Mouse (Mus musculus) layer of hippocampus, adult 9-11 months (tissue): ENCODE measurements around the gene Stk11.

ENCODE experiments used
- DNase-seq: peaks from one replicate; pipeline ENCODE4 v3.0.0; 2022

The Stk11 gene

DNA sequence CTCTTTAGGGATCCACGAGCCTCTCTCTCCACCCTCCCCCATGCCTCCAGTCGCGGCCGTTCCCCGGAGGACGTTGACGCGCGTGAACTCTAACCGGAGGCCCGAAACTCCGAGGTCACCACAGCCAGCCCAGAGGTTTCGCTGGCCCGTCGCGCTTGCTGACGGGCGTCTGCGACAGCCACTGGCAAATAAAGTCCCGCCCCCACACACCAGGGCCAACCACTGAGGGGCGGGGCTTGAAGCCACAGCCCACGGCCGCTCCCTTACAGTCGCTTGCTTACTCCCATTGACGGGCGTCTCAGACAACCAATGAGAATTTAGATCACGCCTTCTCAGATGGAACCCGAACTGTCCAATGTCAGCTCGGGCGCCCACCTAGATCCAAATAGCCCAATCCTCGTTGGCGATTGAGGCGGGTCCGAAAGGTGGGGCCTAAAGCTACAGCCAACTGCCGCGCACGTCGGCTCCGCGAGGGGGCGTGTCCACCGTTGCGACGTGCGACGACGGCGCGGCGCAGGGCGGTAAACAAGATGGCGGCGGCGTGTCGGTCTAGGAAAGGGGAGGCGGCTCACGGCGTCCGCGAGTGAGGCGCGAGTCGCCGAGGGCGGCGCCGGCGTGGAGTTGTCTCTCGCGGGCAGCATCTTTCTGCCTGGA lies at the start of gene Stk11:
Gene Stk11, plus strand, starts transcription at position 514 of the 654 bp plus-strand sequence.
- DNase-seq: peak; percentile 100

DNA sequence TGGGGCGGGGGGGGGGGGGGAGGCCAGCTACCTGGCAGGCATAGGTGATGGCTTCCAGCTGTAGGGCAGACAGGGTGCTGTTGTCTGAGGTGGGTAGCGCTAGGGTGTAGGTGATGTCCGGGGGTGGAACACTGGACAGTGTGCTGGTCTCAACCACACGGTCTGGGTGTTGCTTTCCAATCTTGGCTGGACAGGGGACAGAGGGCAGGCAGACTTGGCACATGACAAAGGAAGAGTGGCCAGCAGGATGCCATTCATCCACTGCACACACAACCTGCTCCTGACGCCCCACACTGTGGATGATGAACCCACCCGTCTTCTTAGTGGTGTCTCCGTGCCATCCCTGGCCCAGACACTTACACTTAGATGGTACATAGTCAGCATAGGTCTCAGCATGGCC lies 46.4 kb upstream of the Stk11 start:
- no peak for DNase-seq

DNA sequence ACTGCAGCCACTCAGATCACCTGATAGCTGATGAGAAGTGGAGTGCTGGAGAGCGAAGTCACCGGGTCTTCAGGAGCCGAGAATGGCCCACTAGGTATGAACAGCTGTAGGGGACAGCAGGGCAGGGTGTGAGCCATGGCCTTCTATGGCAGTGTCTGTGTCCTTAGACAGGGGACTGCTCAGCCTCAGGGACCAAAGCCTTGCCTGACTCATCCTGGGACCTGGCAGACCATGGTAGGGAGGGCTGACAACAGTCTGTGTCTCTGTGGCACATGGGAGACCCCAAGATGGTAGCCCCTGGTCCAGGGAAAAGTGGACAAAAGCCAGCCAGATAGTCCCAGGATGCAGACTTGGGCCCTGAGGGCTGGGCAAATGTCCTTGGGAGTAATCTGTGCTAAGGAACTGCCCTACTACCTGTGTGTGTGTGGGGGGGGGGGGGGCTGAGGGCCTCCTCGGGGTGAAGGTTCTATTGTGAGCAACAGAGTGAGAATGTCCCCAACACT lies 45.6 kb upstream of the Stk11 start:
- DNase-seq: no peak

DNA sequence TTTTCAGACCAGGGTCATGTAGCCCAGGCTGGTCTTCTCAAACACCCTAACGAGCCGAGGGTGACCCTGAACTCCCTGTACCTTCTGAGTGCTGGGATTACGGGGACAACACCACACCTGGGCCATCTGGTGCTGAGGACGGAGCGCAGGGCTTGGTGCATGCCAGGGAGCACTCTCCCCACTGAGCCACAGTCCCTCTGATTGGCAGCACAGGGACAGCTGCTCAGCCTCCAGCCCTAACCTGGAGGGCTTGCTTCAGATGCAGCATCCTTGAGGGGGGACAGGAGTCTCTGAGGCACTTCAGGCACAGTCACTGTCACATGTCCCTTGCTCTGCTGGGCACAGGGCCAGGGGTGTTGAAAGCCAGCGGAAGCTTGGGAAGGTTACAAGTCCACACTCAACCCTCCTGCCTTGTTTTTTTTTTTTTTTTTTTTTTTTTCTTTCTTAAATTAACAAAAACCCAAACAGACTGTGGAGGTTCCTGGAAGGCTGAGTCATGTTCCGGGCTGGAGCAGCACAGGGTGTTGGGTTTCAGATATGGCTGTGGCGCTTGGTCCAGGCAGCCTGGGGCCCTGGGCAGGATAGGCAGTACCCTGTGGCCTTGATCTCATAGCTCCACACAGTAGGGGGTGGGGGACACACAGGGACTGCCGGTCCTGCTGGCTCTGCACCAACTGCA lies 44.6 kb upstream of the Stk11 start:
- peak; percentile 90 for DNase-seq

DNA sequence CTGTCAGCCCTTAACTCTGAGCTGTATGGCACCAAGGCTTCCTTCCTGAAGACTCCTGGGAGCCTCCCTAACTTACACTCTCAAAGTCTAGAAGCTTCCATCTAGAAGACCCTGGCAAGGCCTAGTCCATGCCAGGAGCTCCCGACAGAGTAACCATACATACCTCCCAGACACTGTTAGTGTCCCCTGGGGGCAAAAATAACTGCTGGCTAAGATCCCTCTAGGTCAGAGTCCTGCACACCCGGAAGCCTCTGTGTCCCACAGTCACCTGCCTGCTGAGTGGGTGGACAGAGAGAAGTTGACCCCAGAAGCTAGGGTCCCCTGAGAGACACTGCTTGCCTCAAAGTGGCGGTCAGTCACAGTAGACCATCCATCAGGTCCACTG lies 44.1 kb upstream of the Stk11 start:
- no peak for DNase-seq

DNA sequence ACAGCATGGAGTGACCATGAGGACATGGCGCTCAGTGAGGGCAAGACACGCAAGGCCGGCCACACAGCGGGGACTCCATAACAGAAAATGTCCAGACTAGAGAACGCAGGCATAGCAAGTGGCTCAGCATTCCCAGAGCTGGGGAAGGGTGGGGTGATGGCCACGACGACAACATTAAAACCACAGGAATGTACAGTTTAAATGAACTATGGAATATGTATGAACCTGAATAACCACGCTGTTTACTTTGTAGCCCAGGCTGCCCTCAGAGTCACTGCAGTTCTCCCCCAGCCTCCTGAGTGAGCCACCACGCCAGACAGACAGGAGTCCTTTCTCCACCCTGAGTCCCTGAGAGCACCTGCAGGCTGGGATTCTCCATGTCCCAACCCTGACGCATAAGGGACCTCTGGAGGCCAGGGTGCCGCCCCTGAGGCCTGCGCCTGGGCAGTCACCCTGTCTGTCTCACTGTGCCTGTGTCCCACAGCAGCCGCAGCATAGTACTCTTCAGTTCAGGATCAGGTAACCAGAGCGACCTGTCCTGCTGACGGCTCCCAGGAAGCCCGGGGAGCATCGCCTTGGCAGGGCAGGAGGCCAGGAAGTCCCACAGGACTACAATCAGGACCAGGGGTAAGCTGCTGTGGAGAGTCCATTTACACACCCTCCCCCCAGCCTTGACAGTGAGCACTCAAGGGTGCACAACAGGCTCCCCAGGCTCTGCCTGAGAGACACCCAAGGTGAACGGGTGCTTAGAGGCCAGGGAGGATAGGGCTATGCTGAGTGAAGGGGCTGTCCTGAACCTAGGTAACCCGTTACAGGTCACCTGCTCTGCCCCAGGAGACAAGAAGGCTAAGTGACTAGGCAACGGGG lies 42.7 kb upstream of the Stk11 start:
- no peak for DNase-seq

DNA sequence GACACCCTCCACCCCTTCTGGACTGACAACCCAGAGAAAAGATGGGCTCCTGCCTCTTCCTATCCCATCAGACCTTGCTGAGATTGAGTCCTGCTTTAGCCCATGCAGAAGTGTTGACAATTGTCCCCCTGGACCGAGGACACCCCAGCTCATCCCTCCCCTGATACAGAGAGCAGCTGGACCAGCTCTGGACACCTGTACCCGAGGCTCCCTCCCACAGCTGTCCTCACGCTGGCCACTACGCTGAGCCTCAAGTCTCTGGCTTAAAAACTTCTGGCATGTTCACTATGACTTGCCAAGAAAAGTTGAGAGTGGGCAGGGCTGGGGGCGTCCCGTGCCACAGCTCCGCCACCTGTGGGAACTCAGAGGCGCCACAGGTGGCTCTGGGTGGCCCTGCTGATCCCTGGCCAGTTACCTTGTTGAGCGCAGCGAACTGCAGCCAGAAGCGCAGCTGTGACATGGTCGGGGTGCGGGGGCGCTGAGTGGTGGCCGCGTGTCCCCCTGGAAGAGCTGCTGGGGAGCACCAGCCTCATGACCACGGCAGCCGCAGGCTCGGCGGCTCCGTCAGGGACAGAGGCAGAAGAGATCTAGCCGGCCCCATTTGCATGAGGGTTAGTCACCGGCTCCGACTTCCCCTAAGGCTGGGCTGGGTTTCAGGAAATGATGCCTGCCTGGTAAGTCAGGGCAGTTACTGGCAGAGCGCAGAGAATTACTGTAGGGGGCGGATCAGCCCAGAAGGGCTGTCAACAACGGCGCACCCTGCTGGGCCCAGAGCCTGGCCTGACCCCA lies 40.6 kb upstream of the Stk11 start:
- DNase-seq: peak; percentile 88

DNA sequence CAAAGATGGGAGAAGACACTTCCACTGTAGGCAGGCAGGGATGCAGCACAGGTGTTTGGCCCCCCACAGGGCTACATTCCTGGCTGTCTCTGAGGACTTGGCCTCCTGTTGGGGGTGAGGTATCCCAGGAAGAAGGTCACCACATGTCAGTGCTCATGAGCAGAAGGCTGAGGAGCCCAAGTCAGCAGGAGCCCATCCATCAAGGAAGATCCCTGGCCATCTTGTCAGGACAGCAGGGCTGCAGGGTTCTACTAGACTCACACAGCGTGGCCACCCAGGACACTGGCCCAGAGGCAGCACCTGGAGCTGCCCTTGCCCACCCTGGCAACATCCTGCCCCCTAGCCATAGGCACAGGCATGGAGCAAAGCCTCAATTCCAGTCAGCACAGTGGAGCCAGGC lies 39.7 kb upstream of the Stk11 start:
- no peak for DNase-seq

DNA sequence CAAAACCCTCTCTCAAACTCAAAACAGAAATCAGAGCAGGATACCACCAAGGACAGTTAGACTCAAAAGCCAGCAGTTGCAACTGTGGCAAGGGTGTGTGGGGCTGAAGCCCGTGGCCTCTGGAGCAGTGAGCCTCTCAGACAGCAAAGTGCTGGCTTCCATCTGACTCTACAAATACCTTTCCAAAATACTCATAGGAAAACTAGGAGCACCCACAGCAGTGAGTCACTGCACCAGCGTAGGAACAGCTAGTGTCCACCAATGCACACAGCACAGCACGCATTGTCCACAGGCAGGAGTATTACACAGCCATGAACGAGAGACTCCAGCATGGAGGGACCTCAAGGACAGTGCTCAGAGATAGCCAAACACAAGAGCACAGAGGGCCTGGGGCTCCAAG lies 39.2 kb upstream of the Stk11 start:
- DNase-seq: no peak

DNA sequence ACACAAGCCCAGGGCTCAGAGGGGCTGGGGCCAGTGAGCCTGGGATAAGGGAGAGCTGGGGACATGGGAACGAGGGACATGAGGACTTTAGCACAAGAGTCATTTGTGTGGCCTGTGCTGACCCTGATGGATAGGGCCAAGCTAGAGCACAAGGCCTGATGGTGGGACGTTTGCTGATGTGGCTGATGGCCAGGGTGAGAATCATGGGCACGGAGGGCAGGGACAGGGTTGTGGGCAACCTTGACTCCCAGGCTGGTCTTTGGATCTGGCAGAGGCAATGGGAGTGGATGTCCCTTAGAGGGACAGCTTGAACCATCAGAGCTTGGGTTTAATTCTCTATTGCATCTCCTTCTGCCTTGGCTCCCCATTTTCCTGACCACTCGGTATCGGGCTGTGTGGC lies 38.3 kb upstream of the Stk11 start:
- no peak for DNase-seq

DNA sequence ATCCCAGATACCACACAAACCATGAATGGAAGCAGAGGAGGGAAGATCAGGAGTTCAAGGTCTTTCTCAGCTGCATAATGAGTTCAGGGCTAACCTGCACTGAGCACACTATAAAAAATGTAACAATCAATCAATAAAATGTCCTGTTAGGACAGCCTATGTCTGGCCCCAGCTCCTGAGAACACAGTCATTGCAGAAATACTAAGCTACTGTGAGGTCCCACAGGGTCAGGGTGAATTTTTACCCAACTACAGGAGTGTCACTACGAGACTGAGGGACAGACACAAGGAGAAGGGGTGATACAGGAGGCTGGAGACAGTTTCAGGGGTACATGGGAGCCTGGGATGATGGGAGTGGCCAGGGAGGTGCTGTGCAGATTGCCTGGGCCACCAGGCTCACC lies 37.2 kb upstream of the Stk11 start:
- DNase-seq: no peak

DNA sequence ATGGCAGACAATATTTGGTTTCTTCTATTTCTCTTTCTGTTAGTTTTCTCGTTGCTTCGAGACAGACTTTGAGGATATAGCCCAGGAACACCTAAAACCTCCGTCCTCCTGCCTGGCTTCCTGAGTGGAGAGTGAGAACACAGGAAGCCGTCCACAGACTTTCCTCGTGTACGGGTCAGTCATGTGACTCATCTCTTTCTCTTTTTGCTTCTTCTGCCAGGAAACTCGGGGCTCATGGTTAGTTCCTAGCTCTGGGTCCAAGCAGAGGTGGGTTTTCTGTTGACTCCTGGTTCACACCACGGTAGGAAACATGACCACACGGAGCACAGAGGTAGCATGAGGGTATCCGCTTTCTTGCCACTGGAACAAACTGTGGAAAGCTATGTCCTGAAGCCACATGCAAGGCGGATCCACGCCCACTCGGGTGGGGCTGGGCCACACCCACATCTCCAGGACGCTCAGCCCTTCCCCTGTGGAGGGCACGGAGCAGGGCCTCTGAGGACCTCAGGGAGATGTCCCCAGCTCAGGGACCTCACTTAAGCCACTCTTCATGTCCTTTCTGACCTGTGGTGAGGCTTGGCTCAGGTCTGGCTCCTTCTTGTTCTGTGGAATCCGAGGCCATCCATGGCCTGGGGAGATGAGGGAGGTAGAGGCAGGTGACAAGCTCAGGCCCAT lies 35.1 kb upstream of the Stk11 start:
- no peak for DNase-seq

DNA sequence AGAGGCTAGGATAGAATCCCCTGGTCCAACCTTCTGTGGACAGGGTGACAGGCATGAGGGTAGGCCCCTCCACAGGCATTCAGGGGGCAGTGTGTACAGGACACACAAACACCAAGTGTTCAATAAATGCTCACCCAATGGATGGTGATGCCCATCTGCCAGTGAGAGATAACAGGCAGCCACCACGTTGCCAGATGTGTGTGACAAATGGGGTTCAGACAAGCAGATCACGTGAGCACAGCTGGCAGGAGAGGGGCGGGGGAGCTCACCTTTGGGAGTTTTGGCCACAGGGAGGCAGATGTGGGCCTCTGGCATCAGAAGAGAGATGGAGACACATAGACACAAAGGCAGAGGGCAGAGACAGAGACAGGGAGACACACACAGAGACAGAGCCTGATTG lies 34.5 kb upstream of the Stk11 start:
- no peak for DNase-seq

DNA sequence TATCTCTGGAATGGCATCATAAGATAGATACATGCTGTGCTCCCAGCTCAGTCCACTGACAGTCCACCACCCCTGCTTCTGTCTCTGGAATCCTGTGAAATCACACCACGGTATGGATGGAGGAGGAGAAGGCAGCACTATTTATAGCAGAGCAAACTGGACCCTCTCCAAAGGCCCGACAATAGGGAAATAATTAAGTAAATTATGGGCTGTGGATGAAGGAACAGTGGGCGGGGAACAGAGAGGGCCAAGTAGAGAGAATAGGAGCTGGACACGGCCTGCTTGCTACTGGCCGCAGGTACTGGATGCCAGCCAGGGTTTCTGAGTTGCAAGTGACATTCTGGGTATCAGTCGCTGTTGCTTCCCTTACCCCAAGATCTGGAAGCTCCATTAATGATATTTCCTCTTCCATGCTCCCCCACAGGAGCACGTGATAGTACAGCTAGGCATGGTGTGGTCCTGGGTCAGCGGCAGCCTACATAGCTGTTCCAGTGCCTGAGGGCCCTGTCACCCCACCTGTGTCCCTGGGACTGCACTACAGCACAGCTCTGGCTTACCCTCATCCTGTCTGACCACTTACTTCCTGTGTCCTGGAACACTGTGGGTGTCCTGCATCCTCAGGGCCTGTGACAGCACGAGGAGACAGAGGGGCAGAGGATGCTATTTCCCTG lies 30.7 kb upstream of the Stk11 start:
- DNase-seq: peak; percentile 38

DNA sequence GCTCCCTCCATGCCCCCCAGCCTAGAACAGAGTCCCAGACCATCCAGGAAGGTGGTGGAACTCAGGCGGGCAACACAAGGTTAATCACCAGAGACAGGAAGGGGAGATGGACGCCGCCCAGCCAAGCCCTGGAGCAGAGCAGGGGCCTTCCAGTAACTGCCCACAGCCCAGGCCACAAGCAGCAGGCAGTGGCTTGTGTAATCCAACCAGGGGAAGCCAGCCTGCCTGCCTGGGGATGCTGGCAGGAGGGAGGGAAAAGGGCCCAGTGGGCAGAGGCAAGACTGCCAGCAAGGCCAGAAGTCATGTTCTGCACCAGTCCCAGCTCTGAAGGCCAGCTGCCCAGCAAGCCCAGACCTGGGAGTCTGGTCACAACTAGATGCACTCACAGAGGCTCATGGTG lies 28.8 kb upstream of the Stk11 start:
- DNase-seq: peak; percentile 58

DNA sequence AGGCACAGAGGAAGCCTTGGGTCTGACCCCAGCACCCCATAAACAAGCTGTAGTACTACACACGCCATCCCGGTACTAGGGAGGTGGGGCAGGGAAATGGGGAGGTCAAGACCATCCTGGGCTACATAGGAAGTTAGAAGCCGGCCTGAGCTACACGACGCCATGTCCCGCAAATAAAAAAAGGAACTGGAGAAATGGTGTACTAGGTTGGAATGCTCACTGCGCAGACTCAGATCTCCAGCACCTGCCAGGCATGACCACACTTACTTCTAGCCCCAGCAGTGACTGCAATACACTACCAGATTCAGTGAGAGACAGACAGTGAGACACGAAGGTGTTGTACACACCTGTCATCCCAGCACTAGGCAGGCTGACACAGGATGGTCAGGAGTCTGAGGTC lies 28.1 kb upstream of the Stk11 start:
- no peak for DNase-seq

DNA sequence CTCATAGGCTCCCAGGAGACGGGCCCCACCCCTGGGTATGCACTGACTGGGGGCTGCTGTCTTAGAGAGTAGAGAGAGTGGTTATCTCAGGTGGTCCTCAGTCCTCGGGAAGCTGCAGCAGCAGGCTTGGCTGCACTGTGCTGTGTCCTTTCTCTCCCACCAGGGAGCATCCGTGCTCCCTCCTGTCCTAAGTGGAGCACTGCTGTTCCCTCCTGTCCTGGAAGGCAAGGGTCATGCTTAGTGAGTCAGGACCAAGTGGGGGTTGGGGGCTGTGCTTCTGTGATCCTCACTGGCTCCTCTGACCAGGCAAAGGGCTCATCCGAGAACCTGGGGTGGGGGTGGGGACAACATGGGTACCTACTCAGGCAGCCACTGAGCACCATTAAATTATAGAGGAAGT lies 26.5 kb upstream of the Stk11 start:
- no peak for DNase-seq

DNA sequence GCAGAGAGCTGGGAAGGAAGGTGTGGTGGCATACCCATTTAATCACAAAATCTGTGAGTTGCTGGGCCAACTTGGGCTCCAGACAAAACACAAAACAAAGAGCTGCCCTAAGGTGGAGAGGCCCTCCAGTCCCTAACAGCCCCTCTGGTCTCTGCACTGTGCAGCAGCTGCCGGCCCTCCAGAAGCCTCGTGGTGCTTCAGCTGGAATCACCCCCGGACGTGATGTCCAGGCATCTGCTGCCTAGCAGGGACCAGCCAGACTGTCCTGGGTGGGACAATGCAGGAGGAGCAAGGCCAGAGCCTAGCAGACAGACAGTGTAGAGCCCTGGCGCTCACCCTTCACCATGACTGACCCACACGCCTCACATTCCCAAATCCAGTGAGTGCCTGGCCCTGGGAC lies 24.1 kb upstream of the Stk11 start:
- DNase-seq: no peak

DNA sequence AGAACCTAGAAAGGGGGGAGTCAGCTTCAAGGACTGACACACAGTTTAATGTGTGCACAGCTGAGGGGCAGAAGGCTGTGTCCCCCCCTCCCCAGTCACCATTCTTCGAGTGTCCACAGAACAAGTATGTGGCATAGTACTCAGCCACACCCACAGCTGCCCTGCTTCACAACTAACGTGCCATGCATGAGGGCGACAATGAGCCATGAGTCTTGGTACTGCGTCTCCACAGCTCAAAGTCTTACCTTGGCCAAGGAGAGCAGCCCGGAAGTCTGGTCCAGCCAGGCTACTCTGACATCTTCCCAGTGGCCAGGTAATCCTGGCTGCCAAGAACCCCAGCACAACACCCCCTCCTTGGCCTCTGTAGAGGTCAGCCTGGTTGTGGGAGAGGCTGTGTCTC lies 22.9 kb upstream of the Stk11 start:
- no peak for DNase-seq

DNA sequence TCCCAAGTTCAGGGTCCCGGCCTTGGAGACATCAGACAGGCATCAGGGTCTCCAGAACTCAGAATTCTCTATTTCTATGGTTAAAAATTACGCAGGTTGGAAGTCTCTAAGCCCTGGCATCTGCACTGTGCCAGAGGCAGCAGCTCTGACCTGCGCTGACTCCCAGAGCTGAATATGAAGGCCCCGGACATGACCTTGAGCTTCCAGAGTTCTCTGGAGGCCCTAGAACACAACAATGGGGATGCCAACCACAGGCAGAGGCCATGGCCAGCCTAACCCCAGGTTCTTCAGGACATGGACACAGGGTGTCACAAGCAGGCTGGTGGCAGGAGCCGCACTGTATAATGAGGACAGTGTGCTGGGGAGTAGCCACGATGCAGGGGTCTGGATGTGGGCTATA lies 21.5 kb upstream of the Stk11 start:
- no peak for DNase-seq

DNA sequence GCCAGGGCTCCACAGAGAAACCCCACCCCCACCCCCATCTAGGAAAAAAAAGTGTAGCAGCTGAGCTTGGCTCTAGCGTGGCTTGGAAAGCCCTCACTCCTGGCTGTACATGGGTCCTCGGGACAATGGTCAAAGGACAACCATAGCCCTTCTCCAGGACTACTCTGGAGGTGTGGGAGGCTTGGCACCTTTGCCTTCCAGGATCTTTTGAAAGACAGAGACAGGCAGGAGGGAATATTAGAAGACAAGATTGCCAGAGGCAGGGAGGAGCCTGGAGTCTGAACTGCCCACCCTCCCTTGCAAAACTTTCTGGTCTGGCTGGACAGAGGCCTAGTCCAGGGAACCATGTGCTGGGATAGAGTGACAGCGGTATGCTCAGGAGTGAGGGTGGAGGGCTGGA lies 20.9 kb upstream of the Stk11 start:
- DNase-seq: no peak

DNA sequence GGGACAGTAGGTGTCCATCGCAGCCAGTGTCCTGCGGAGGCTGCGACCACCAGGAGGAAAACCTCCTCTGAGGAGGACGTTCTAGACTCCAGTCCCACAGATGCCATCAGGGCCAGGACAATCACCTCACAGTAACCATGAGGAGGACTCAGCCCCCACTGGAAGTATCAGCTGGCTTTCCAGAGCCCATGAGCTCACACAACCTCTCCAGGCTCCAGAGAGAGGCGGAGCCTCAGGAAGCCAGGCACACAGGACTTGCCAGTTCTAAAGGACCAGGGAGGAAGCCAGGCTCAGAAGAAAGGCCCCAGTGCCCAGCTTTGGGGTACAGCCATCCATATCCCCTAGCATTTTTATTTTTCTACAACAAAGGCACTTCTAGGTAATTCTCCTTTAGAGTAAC lies 20.1 kb upstream of the Stk11 start:
- peak; percentile 47 for DNase-seq
